8 mouse cellular contexts compared by ENCODE assay signal in the genomic region with DNA sequence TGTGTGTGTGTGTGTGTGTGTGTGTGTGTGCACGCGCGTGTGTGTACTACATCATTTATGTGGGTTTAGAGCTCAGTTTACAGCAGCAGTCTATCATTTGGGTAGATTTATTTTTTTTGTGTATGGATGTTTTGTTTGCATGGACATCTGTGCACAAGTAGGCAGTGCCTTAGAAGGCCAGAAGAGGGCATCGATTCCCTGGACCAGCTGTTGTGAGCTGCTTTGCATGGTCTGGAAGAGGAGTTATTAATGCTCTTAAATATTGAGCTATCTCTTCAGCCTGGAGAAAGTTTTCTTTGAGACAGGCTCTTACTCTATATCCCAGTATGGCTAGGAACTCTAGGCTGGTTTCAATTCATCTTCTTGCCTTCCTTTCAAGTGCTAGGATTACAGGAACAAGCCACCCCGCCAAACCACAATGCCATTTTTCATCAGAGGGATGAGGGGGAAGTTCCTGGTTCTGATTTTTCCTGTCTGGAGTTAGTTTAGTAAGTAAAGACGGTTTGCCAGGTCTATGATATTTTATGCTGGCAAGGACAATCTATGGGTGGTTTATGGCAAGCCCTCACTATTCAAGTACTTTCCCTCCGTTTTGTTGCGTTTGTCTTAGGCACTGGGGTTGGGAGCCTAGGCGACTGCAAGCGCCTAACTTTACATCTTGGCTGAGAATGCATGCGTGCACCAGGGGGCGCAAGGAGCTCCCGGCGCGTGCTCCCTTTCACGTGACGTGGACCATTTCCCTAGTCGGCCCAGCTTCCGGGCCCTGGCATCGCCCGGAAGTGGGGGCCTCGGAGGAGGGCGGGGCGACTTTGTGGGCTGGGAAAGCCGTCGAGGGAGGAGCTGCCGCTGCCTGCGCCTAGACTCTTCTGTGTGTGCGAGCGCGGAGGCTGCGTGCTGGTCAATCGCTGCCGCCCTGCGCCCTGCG. TPM values are rescaled to one million over a fixed set of nuclear protein-coding genes. Genes with fewer than 3 reads are reported as not detected.
DNase-seq lines count a peak whose midpoint lies in the region; ATAC-seq lines count a peak whose summit lies in the region.

A gene (plus strand): TSS at position 859 of the 925 bp plus-strand sequence.

- H3K27ac ChIP-seq in forebrain, embryonic 10.5 days = peak within 1 kb of the TSS; percentile 85
- H3K27ac ChIP-seq in heart, embryonic 15.5 days = peak within 1 kb of the TSS; percentile 82
- peak within 1 kb of the TSS; percentile 66; the same call in 1 of the 2 replicates for H3K27ac ChIP-seq in liver, embryonic 15.5 days (replicated peaks)
- H3K27ac ChIP-seq in neural tube, embryonic 12.5 days = no peak within 1 kb of the TSS

- H3K27me3 ChIP-seq in forebrain, embryonic 10.5 days (ENCODE audit: poor library complexity, severe bottlenecking) = peaks cover 13% of the 10 kb centered on the region; the same call in 1 of the 2 replicates
- H3K27me3 ChIP-seq in heart, embryonic 15.5 days = no peaks in the 10 kb centered on the region
- H3K27me3 ChIP-seq in liver, embryonic 15.5 days = no peaks in the 10 kb centered on the region
- H3K27me3 ChIP-seq in neural tube, embryonic 12.5 days (replicated peaks) = no peaks in the 10 kb centered on the region

- WGBS in forebrain, embryonic 10.5 days = 17% methylated on average over 36 of the region's 36 CpGs
- 11% methylated on average over 36 of the region's 36 CpGs for WGBS in heart, embryonic 15.5 days
- WGBS in liver, embryonic 15.5 days (ENCODE audit: insufficient replicate concordance) = 15% methylated on average over 36 of the region's 36 CpGs
- 23% methylated on average over 36 of the region's 36 CpGs for WGBS in neural tube, embryonic 12.5 days

- ATAC-seq in heart, embryonic 15.5 days (replicated peaks; ENCODE audit: insufficient number of reproducible peaks, insufficient read depth, low FRiP score, low read depth) = peak; percentile 97
- ATAC-seq in liver, embryonic 15.5 days (ENCODE audit: insufficient read depth) = peak; percentile 98
- peak; percentile 97 for ATAC-seq in neural tube, embryonic 12.5 days (ENCODE audit: low FRiP score, low read depth)

- peak within 1 kb of the TSS; percentile 63 for H3K4me2 ChIP-seq in heart, embryonic 15.5 days
- peak within 1 kb of the TSS; percentile 69 for H3K4me2 ChIP-seq in liver, embryonic 15.5 days
- H3K4me2 ChIP-seq in neural tube, embryonic 12.5 days (replicated peaks) = peak within 1 kb of the TSS; percentile 57

- H3K4me1 ChIP-seq in forebrain, embryonic 10.5 days = 0 out of 2 replicates have a peak, but pooled peaks cover 4% of the 10 kb centered on the region
- no peaks in the 10 kb centered on the region for H3K4me1 ChIP-seq in heart, embryonic 15.5 days (replicated peaks)
- H3K4me1 ChIP-seq in liver, embryonic 15.5 days (replicated peaks) = 0 out of 2 replicates have a peak, but pooled peaks cover 5% of the 10 kb centered on the region
- H3K4me1 ChIP-seq in neural tube, embryonic 12.5 days = no peaks in the 10 kb centered on the region

- DNase-seq in CD8-positive naive resting alpha-beta T cell, adult 2 months (ENCODE audit: low read depth in 2 of 2, low spot score in 2 of 2) = peak; percentile 86 to 87
- peak; percentile 84 for DNase-seq in c-Kit-positive CD71-negative TER-119-negative erythroid progenitor cells, embryonic 14.5 days (ENCODE audit: low read depth)
- peak; percentile 88 for DNase-seq in forebrain, embryonic 10.5 days (ENCODE audit: extremely low spot score, low spot score)
- peak; percentile 93 to 95 for DNase-seq in kidney, postnatal 36 days
- peak; percentile 77 for DNase-seq in telencephalon, adult 2 months (ENCODE audit: low read depth, low spot score)

- peak within 1 kb of the TSS; percentile 56 for H3K4me3 ChIP-seq in forebrain, embryonic 10.5 days
- H3K4me3 ChIP-seq in heart, embryonic 15.5 days = peak within 1 kb of the TSS; percentile 61
- peak within 1 kb of the TSS; percentile 64 for H3K4me3 ChIP-seq in liver, embryonic 15.5 days (replicated peaks)
- H3K4me3 ChIP-seq in neural tube, embryonic 12.5 days = peak within 1 kb of the TSS; percentile 46

- no peaks in the 10 kb centered on the region for H3K9me3 ChIP-seq in forebrain, embryonic 10.5 days
- H3K9me3 ChIP-seq in heart, embryonic 15.5 days (replicated peaks) = no peaks in the 10 kb centered on the region
- no peaks in the 10 kb centered on the region for H3K9me3 ChIP-seq in liver, embryonic 15.5 days (replicated peaks)
- H3K9me3 ChIP-seq in neural tube, embryonic 12.5 days = no peaks in the 10 kb centered on the region

- H3K9ac ChIP-seq in heart, embryonic 15.5 days = peak within 1 kb of the TSS; percentile 63
- H3K9ac ChIP-seq in liver, embryonic 15.5 days = peak within 1 kb of the TSS; percentile 57
- H3K9ac ChIP-seq in neural tube, embryonic 12.5 days = peak within 1 kb of the TSS; percentile 54

- H3K36me3 ChIP-seq in forebrain, embryonic 10.5 days (replicated peaks) = peaks cover 11% of the 10 kb centered on the region
- no peaks in the 10 kb centered on the region for H3K36me3 ChIP-seq in heart, embryonic 15.5 days
- H3K36me3 ChIP-seq in liver, embryonic 15.5 days (replicated peaks) = peaks cover 4% of the 10 kb centered on the region; the same call in 1 of the 2 replicates
- no peaks in the 10 kb centered on the region for H3K36me3 ChIP-seq in neural tube, embryonic 12.5 days

RNA-seq across cellular contexts. Expression of the gene that starts here (rescaled TPM):
- 17.9 and 19.2 TPM in 2 replicates for polyA plus RNA-seq in forebrain, embryonic 10.5 days (2016; fragmentation: Nextera tagmentation; extraction: Ambion mirVana)
- 10.6 and 12.6 TPM in 2 replicates for polyA plus RNA-seq in heart, embryonic 15.5 days (2015; fragmentation: Nextera tagmentation; extraction: Ambion mirVana)
- 9.4 and 11.5 TPM in 2 replicates for polyA plus RNA-seq in liver, embryonic 15.5 days (2015; fragmentation: Nextera tagmentation; extraction: Ambion mirVana)
- 24.3 and 25.1 TPM in 2 replicates for polyA plus RNA-seq in neural tube, embryonic 12.5 days (2016; fragmentation: Nextera tagmentation; extraction: Ambion mirVana)
